Mouse (Mus musculus) layer of hippocampus, postnatal 14 days (tissue): ENCODE results near the gene Mbnl1. TPM values are rescaled to one million over a fixed set of nuclear protein-coding genes. Genes with fewer than 3 reads are reported as not detected.
"Not testable (repeated sequence)": the region's sequence is repeated elsewhere in the genome, so short reads cannot be mapped to it uniquely, and the experiment has no call there.

ENCODE experiments used
- DNase-seq, 2 experiments: peaks; one replicate each; pipeline ENCODE4 v3.0.0; 2021 to 2022; ENCODE audit warnings: low spot score in 2 of 2, mixed read lengths in 1 of 2
- total RNA-seq, 2 experiments: library from RNA; stranded (reverse); gene quantifications; 2 replicates each; pipeline ENCODE4 v1.2.3; 2021

The Mbnl1 gene
- total RNA-seq, 2 experiments from 2014 or later, result 111 to 113 TPM

- no peak for DNase-seq
These were observed 16.9 kb downstream of the Mbnl1 start for GRCm38 (mm10) chr3:60489509-60489908.

GRCm38 (mm10) chr3:60494774-60495535 is 22.3 kb downstream of the Mbnl1 start:
- DNase-seq, result not testable (repeated sequence)

- DNase-seq, result no peak
These were observed 23.6 kb downstream of the Mbnl1 start for GRCm38 (mm10) chr3:60496197-60496596.

- no peak for DNase-seq
These were observed 25.5 kb downstream of the Mbnl1 start for GRCm38 (mm10) chr3:60498151-60498550.

GRCm38 (mm10) chr3:60498646-60499045 is 26.0 kb downstream of the Mbnl1 start:
- DNase-seq, result no peak

- DNase-seq, result no peak
These were observed 26.5 kb downstream of the Mbnl1 start for GRCm38 (mm10) chr3:60499157-60499578.

DNA sequence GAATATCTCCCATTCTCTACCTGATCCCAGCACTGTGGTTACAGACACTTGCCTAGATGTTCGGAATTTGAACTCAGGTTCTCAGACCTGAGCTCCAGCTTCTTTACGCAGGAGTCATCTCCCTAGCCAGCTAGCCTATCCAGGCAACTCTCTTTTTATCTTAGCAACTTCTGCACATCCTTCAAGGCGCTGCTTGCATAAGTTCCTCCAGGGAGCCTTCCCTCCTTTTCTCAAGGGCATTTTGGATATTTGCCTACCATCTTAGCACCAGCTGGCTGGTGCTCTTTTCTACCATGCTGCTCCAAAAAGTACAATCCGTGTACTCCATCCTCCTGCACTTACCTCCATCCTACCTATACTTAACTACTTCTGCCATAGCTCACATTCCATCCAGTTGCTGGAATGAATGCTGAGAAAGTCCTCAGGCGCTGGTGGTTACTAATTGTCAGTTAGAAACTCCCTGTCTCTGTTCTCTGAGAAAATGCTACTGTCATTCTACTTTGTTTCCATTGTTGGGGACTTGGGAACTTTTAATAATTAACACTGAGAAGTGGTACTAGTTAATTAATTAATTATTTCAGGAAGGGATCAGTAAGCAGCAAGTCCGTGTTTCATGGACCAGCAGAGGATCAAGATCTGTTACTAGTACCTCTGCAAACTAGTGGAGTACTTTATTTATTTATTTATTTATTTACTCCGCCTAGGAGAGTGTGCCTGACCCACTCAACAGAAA is 27.3 kb downstream of the Mbnl1 start:
- DNase-seq, result no peak

DNA sequence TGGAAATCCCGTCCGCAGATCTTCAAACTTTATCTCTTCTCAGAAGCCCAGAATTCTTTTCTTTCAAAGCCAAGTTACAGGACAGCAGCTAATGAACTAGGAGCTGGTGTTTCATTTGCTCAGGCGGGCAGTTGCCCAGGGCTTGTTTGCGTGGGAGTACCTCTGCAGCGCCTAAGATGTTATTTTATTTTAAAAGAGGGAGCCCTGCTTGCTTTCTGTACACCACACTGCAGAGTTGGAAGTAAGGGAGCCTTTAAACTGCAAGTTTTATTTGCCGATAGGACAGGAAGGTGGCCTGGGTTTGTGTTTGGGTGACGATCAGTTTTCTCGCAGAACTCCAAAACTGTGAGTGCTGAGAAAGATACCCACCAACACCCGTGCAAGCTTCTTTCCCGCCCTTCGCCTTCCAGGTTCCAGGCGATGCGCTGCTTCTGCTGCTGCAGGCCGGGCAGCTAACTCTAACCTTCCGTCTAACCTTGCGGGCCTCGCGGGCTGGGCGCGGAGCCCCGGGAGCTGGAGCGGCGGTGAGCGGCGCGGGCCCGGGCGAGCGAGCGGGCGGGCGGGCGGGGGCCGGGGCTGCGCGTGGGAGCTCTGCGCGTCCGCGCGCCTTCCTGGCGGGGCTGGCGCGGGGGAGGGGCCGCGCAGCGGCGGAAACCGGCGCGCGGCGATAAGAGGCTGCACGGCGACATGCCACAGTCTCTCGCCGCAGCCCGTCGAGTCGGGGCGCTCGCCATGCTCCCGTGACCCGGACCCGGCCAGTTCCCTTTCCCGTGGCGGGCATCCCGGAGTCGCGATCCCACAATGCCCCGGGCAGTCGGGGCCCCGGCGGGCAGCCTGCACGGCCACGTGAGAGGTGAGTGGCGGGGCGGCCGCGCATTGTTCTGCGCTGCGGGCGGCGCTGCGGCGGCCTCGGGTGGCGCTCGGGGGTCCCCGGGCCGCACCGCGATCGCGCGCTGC is 28.2 kb downstream of the Mbnl1 start:
- DNase-seq, result peak; percentile 71 to 81

- peak; percentile 45 to 52 for DNase-seq
These were observed 29.0 kb downstream of the Mbnl1 start for GRCm38 (mm10) chr3:60501561-60502151.

DNA sequence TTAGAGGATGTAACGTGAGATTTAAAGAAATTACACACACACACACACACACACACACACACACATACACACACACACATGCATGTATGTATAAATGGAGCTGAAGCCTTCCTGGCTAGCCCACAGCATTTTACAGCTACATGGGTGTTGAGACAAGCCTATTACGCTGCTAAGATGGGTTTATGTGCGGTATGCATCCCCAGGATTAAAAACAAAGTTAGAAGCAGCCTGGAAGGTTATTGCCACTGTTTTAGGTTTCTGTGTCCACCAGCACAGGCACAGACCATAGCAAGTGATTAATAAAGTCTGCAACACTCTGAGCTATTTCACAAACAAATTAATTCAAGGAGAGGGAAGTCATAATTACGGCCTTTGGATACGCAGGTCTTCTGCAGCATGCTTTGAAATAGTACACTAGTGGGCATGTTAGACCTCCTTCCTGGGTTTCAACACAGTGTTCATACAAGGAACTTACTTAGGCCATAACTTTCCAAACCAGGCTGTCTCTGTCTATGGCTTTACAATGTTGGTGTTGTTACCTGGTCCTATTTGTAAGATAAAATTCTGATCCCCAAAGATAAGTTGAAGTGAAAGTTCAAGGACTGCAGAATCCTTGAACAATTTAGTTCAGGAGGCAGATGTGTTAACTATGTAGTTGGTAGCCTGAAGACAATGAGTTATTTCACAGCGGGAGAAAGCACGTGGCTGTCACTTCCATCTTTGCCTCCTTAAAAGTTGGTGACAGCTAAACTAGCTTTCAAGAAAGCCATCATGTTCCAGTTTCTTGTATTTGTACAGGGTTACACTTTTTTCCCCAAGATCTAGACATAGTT is 29.7 kb downstream of the Mbnl1 start:
- no peak for DNase-seq

DNA sequence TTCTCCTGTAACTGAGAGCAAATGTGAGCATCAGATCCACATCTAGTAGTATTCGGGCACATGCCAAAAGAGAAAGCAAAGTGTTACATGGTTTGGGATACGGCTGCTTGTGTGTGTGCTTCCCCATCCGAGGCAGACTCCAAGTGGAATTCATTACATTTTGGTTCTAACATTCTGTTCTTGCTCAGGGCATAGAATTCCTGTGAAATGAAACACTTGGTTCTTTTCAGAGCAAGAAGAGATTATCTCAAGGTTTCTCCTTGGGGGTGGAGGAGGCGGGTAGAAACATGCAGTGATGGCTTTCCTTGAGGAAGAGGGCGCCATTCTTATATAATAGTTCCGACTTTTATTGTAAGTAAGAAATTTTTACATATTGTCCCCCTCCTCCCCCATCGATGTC is 30.6 kb downstream of the Mbnl1 start:
- DNase-seq, result peak in 1 of 2 experiments; percentile 31

- no peak for DNase-seq
These were observed 32.3 kb downstream of the Mbnl1 start for GRCm38 (mm10) chr3:60504775-60505430.

- no peak for DNase-seq
These were observed 34.2 kb downstream of the Mbnl1 start for GRCm38 (mm10) chr3:60506821-60507220.

GRCm38 (mm10) chr3:60507496-60507895 is 34.9 kb downstream of the Mbnl1 start:
- no peak for DNase-seq

GRCm38 (mm10) chr3:60507979-60508378 is 35.3 kb downstream of the Mbnl1 start:
- DNase-seq, result no peak

DNA sequence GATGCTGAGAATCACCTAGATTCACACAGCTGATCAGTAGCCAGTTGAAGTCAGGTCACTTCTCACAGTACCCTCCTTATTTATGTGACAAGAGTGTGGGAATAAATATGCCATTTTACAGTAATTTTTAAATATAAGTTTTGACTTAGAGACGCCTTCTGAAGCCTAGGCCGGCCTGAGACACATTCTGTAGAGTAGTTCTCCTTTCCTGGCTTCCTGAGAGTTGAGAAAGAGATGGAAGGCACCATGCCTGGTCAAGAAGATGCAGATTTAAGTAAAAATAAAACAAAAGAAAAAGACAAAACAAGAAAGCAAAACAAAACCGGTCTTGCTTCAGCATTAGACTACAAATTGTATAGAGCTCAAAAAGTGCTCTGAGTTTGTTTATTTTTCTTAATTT is 38.6 kb downstream of the Mbnl1 start:
- no peak for DNase-seq

- DNase-seq, result no peak
These were observed 40.7 kb downstream of the Mbnl1 start for GRCm38 (mm10) chr3:60513337-60513736.

GRCm38 (mm10) chr3:60513746-60514145 is 41.1 kb downstream of the Mbnl1 start:
- no peak for DNase-seq

DNA sequence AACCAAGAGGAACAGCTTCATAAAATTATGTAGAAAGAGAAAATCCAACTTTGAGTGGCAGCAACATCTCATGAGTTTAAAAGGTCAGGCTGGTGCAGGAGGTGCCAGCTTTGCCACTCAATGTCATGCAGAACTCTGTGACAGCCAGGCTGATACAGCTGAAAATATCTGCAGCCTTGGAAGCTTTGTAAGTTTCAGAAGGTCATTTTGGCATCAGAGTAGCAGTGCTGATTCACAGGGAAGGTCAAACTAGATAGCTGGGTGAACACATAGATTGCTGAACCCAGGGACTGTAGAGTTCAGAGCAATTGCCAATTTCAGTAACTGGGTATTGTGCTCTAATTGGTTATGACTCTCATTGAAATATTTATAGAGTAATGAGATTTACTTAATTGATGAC is 42.8 kb downstream of the Mbnl1 start:
- no peak for DNase-seq
